Mouse (Mus musculus) stomach, embryonic 14.5 days (tissue): ENCODE data around the gene Ntng1. TPM values are rescaled to one million over a fixed set of nuclear protein-coding genes. Genes with fewer than 3 reads are reported as not detected.

ENCODE experiments used
- ATAC-seq: fragments of 200-750 bp; cut with Nextera tagmentation; 2 replicates; pipeline ENCODE4 v1.8.0; 2017; ENCODE audit warnings: low read depth, moderate TSS enrichment; ENCODE audit not compliant: insufficient number of reproducible peaks, insufficient read depth, low FRiP score
- H3K27ac ChIP-seq: fragments of 300-500 bp; sonication (generic); 2 replicates; pipeline ENCODE4 v1.5.1; 2014; ENCODE audit warnings: mild to moderate bottlenecking, low read length, moderate library complexity, mixed read lengths
- H3K27me3 ChIP-seq: fragments of 300-500 bp; sonication (generic); 2 replicates; pipeline ENCODE4 v1.6.1; 2014; ENCODE audit warnings: low read length, control low read depth, mixed read lengths; ENCODE audit not compliant: control insufficient read depth, insufficient read depth
- H3K36me3 ChIP-seq: fragments of 300-500 bp; sonication (generic); 2 replicates; pipeline ENCODE4 v1.6.1; 2014; ENCODE audit warnings: mild to moderate bottlenecking, control low read depth, low read length, moderate library complexity, mixed read lengths; ENCODE audit not compliant: control insufficient read depth, insufficient read depth
- H3K4me1 ChIP-seq: fragments of 300-500 bp; sonication (generic); 2 replicates; pipeline ENCODE4 v1.6.1; 2014; ENCODE audit warnings: low read length, control low read depth, mixed read lengths; ENCODE audit not compliant: control insufficient read depth, insufficient read depth
- H3K4me2 ChIP-seq: fragments of 300-500 bp; sonication (generic); replicated peaks from 2 replicates; pipeline ENCODE4 v1.6.1; 2014; ENCODE audit warnings: low read depth, low read length, control low read depth
- H3K4me3 ChIP-seq: fragments of 300-500 bp; sonication (generic); 2 replicates; pipeline ENCODE4 v1.5.1; 2014; ENCODE audit warnings: low read depth, low read length, control low read depth
- H3K9ac ChIP-seq: fragments of 300-500 bp; sonication (generic); replicated peaks from 2 replicates; pipeline ENCODE4 v1.6.1; 2014; ENCODE audit warnings: low read depth, mild to moderate bottlenecking, control low read depth, low read length, moderate library complexity, mixed read lengths
- H3K9me3 ChIP-seq: fragments of 300-500 bp; sonication (generic); 2 replicates; pipeline ENCODE4 v1.6.1; 2016; ENCODE audit warnings: low read depth, low read length, control low read depth; ENCODE audit not compliant: control insufficient read depth
- WGBS: fragments of 180-500 bp; shearing (Covaris S2); extraction: QIAGEN DNeasy Blood & Tissue Kit; methylation state at CpG from one replicate; pipeline ENCODE4 v1.1.7; 2014; 5-methylcytosine and 5-hydroxymethylcytosine counted together
- polyA plus RNA-seq: library from polyadenylated mRNA; unstranded; fragments of >200 nt; fragmentation: Nextera tagmentation; extraction: Ambion mirVana; gene quantifications from 2 replicates; pipeline ENCODE4 v1.2.1, GENCODE M21; 2014

Gene Ntng1
- polyA plus RNA-seq, 1 experiment from 2014 or later: 9.6 TPM

DNA sequence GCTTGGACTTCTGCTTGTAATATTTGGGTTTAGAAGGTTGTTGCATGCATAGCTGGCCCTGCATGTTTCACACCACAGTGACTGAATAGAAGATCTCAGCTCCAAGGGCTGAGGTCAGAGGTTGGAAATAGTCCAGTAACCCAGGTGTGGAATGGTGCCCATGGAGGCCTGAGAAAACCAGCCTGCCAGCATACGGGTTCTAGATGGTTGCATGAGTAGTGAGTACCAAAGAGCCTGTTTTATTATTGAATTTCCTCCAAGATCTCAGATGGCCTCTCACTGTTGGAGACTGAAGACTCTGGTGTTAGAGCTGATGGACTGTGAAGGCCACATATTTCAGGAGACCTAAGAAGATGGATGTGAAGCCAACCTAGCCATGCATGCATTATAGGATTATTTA lies 285.5 kb downstream of the Ntng1 start:
- Histone ChIP-seq H3K9me3 (no peaks in the 10 kb centered on the region), H3K27ac (no peak overlapping the region), H3K9ac (no peak overlapping the region), H3K36me3 (no peaks in the 10 kb centered on the region), H3K27me3 (no peaks in the 10 kb centered on the region), H3K4me3 (no peak overlapping the region), H3K4me1 (no peaks in the 10 kb centered on the region), H3K4me2 (no peak overlapping the region)
- 68% methylated on average over 1 of the region's 1 CpGs for WGBS
- no peak for ATAC-seq

DNA sequence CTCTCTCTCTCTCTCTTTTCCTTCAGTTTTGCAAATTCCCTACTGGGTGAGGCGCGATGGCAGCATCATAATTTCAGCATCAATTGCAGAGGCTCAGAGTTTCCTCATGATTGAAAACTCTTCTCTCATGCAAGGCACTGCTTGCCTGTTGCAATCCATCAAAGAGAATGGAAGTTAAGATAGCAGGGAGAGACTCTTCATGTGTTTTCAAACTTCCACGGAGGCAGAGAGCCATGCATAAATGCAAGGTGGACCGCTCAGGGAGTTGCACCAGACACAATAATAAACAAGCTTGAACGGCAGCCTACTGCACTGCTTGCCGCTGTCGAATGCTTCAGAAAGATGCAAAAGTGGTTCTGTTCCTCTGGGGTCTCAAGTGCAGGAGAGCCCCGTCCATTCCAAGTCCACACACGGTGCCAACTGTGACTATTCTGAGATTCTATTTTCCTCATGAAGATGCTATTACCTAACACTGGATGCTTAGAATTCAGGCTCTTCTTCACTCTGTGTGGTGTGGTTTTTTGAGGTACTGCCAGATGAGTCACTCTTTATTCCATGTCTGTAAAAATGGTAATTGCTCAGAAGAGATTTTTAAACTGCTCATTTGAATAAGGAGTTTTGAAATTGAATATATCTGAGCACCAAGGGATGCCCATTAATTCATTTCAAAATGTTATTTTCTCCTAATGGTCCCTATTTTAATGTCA lies 289.2 kb downstream of the Ntng1 start:
- no peak overlapping the region for H3K9ac ChIP-seq
- 76% methylated on average over 9 of the region's 9 CpGs for WGBS
- H3K36me3 ChIP-seq: no peaks in the 10 kb centered on the region
- H3K27ac ChIP-seq: no peak overlapping the region
- H3K27me3 ChIP-seq: no peaks in the 10 kb centered on the region
- ATAC-seq: no peak
- no peak overlapping the region for H3K4me3 ChIP-seq
- no peaks in the 10 kb centered on the region for H3K9me3 ChIP-seq
- no peaks in the 10 kb centered on the region for H3K4me1 ChIP-seq
- no peak overlapping the region for H3K4me2 ChIP-seq

- ATAC-seq: no peak
- WGBS: 87% methylated on average over 4 of the region's 4 CpGs
- no peaks in the 10 kb centered on the region for H3K9me3 ChIP-seq
Measured at GRCm38 (mm10) chr3:109846660-109847059, 297.2 kb downstream of the Ntng1 start.

GRCm38 (mm10) chr3:109825806-109826205 lies 318.0 kb downstream of the Ntng1 start:
- no peak overlapping the region for H3K4me3 ChIP-seq
- no peak overlapping the region for H3K27ac ChIP-seq
- no peaks in the 10 kb centered on the region for H3K27me3 ChIP-seq
- 100% methylated on average over 1 of the region's 1 CpGs for WGBS
- H3K4me1 ChIP-seq: no peaks in the 10 kb centered on the region
- H3K9ac ChIP-seq: no peak overlapping the region
- H3K36me3 ChIP-seq: no peaks in the 10 kb centered on the region
- no peak overlapping the region for H3K4me2 ChIP-seq
- ATAC-seq: no peak
- no peaks in the 10 kb centered on the region for H3K9me3 ChIP-seq

More at GRCm38 (mm10) chr3:109846660-109847059, 297.2 kb downstream of the Ntng1 start:
- Histone ChIP-seq H3K4me2 (no peak overlapping the region), H3K4me1 (no peaks in the 10 kb centered on the region), H3K27ac (no peak overlapping the region), H3K4me3 (no peak overlapping the region), H3K9ac (no peak overlapping the region), H3K27me3 (no peaks in the 10 kb centered on the region), H3K36me3 (no peaks in the 10 kb centered on the region)

DNA sequence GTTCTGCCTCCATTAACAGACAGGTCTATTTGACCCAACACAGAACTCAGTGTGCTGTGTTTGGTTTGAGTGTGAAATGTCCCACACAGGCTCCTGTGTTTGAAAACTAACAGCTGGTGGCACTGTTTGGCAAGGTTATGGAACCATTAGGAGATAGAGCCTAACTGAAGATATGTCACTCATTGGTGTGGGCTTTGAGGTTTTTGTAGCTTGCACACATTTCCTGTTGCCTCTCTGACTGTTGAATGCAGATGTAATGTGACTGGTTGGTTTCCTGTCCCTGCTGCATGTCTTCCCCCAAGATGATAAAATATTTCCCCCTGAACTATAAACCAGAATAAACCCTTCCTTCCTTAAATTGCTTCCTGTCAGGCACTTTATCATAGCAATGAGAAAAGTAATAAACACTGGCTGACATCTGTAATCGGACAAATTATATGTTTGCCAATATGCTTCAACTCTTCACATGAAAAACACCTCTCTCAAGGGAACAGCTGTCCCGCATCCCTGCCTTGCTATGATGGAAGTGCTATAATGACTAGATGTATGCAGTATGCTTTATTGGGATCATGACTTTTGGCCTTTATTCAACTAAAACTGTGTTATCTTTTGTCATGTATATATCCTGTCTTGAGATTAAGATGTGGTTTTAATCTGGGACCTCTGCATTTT lies 320.9 kb downstream of the Ntng1 start:
- H3K9ac ChIP-seq: no peak overlapping the region
- no peak overlapping the region for H3K27ac ChIP-seq
- ATAC-seq: no peak
- WGBS: 52% methylated on average over 2 of the region's 2 CpGs
- no peak overlapping the region for H3K4me3 ChIP-seq
- H3K36me3 ChIP-seq: no peaks in the 10 kb centered on the region
- H3K4me1 ChIP-seq: no peaks in the 10 kb centered on the region
- no peaks in the 10 kb centered on the region for H3K27me3 ChIP-seq
- H3K9me3 ChIP-seq: no peaks in the 10 kb centered on the region
- H3K4me2 ChIP-seq: no peak overlapping the region

- Histone ChIP-seq H3K4me1 (no peaks in the 10 kb centered on the region), H3K9ac (no peak overlapping the region), H3K4me3 (no peak overlapping the region), H3K9me3 (no peaks in the 10 kb centered on the region), H3K36me3 (no peaks in the 10 kb centered on the region), H3K27ac (no peak overlapping the region), H3K4me2 (no peak overlapping the region), H3K27me3 (no peaks in the 10 kb centered on the region)
- WGBS: 69% methylated on average over 2 of the region's 2 CpGs
- no peak for ATAC-seq
Measured at GRCm38 (mm10) chr3:109818821-109819685, 324.8 kb downstream of the Ntng1 start.

GRCm38 (mm10) chr3:109809065-109809464 lies 334.7 kb downstream of the Ntng1 start:
- Histone ChIP-seq H3K4me1 (no peaks in the 10 kb centered on the region), H3K4me2 (no peak overlapping the region), H3K36me3 (no peaks in the 10 kb centered on the region), H3K4me3 (no peak overlapping the region), H3K27me3 (no peaks in the 10 kb centered on the region), H3K27ac (no peak overlapping the region), H3K9me3 (no peaks in the 10 kb centered on the region), H3K9ac (no peak overlapping the region)
- 91% methylated on average over 1 of the region's 1 CpGs for WGBS
- ATAC-seq: no peak

DNA sequence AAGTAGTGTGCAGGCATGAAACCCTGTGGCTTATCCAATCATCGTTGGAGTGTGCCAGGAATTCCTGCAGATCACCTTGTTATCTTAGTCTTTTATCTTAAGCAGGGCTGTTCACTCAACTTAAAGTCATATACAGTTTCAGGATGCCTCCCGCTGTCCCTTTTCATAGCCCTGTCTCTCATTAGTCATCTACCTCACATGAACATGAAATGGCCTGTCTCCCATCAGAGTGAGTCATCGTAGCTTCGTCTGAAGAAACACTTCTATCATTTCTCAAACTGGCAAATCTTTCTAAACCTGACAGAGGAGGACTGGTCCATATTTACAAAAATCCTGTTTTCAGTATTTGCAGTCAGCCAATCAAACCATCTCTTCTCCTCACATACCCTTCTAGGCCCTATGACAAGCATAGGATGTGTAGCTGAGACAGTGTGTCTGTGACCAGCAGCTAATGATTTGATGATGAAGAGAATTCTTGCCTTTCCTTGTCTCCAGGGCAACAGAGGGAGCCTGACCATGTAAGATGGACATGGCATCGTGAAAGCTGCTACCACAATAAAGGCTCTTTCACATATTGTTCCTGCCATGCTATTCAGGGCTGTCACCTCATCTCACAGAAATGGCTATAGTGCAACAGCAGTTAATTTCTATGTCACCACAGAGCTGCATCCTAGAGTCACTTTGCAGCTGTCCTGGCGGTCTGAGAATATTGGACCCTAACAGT lies 336.4 kb downstream of the Ntng1 start:
- Histone ChIP-seq H3K4me3 (no peak overlapping the region), H3K4me2 (no peak overlapping the region), H3K27me3 (no peaks in the 10 kb centered on the region), H3K9ac (no peak overlapping the region), H3K36me3 (no peaks in the 10 kb centered on the region), H3K9me3 (no peaks in the 10 kb centered on the region), H3K4me1 (no peaks in the 10 kb centered on the region), H3K27ac (no peak overlapping the region)
- ATAC-seq: no peak
- 72% methylated on average over 6 of the region's 6 CpGs for WGBS
